Mouse (Mus musculus) ES-E14 (cell line): ENCODE results near the gene Chrm4.

Source experiments
- CHD2 ChIP-seq: IDR thresholded peaks from 2 replicates; pipeline ENCODE4 v1.6.1; 2014; ENCODE audit warnings: mild to moderate bottlenecking, low read depth, low read length, inconsistent platforms
- MAFK ChIP-seq: IDR thresholded peaks from 2 replicates; pipeline ENCODE4 v1.6.1; 2014; ENCODE audit warnings: mild to moderate bottlenecking, low read depth, low read length, inconsistent platforms; ENCODE audit not compliant: insufficient read depth
- ZNF384 ChIP-seq: IDR thresholded peaks from 2 replicates; pipeline ENCODE4 v1.6.1; 2012; ENCODE audit warnings: low read depth, low read length, inconsistent platforms

GRCm38 (mm10) chr2:91960459-91960858, 33.4 kb downstream of the Chrm4 start:
- TF ChIP-seq ZNF384 (no peak), MAFK (no peak), CHD2 (no peak)
